Mouse (Mus musculus): ENCODE measurements around the gene Cd164l2.

The Cd164l2 gene

DNA sequence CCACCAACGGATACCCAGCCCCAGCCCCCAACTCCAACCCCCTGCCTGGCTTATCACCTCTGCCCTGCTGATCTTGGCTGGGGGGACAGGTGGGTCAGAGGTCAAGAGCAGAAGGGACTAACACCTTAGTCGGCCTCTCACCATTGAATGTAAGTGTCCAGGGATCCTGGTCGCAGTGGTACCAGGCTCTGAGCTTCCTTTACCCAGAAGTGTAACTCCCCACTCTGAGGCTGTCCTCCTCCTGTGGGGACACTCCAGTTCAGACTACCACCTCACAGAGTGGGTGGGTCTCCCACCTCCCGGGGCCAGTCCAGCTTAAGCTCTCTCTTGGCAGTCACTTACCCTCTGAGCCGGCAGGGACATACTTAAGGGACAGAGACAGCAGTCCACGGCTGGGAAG, 43.5 kb downstream of the Cd164l2 start:
- no peak for DNase-seq (ENCODE audit: extremely low spot score, low spot score)

DNA sequence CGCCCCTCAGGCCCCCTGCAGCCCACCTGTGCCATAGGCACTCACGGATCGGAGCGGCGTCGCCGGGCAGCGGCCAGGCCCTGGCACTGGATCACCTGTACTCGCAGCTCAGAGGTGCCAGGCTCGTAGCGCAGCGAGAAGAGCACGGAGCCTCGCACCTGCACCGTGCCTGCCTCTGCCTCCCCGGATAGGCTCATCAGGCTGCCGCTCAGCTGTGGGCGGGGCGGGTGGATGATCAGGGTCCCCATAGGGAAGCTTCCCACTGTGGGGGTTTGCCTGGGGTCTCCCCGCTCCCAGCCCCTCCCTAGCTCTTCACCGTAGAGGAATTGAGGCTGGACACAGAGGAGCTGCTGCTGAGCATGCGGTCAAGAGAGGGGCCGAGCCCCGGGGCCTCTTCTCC, 44.9 kb downstream of the Cd164l2 start:
- DNase-seq (ENCODE audit: extremely low spot score, low spot score): no peak

DNA sequence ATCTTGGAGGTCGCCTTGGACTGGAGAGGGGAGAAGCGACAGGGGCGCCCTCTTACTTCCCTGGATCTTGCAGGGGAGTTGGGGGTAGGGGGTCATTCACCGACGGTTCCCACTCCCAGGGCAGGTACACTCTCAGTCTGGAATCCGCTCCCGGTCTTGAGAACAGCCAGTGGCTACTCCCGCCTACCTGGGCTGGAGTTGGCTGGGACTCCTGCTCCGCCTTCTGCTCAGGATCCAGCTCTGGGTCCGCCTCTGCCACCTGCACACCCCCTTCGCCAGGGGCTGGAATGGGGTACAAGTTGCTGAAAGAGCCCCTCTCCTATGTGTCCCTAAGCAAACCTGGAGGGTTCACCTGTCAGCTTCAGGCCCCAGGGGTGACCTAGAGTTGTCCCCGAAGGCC, 45.3 kb downstream of the Cd164l2 start:
- DNase-seq (ENCODE audit: extremely low spot score, low spot score): no peak

DNA sequence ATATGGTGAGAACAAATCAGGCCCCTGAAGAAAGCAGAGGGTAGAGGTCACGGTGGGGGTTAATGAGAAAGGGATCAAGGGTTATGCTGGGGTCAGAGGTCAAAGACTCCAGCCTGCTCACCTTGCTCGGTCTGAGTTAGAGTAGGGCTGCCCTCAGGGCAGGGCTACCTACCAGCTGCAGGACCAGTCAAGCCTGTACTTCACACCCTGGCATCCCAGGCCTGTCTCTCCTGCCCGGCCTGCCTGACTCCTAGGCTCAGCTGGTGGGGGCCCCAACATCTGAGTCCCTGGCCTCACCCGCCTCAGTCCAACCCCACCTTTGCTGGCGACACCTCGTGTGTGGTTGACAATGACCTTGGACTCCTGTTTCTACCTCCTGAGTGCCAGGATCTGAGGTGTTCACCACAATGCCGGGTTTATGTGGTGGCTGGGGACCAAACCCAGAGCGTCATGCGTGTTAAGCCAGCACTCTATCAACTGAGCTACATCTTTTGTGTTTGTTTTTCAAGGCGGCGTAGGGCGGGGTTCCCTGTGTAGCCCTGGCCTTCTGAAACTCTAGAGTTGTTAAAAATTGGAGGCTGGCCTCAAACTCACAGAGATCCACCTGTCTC, 46.0 kb downstream of the Cd164l2 start:
- DNase-seq (ENCODE audit: extremely low spot score, low spot score): no peak

DNA sequence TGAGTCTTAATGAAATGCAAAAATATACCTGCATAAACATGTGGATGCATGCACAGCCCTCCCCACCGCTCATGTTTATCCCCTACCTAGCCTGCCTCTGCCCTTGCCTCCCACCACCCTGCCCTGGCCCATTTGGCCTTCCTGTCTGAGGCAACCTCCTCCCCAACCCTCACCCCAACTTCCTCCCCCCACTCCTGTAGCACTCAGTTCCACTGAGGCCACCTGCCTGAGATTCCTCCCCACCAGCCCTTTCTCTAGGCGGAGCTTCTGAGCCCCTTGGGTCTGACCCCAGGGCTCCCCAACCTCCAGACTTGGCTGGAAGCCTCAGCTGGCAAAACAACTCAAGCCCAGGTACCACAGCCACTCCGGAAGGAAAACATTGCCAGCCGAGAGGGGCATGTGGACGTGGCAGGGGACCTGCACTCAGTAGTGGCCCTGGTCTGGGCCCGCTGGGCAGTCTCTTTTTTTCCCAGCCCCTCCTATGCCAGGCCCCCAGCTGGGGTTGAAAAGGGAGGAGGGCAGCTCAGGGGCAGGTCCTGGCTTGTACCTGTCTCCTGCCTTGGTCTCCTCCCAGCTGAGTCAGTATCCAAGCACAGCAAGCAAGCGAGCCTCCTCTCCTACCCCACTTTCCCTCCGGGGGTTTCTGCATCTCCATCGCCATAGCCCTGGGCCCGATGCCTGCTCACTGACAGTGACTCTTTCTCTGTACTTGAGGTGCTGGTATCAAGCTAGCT, 49.9 kb downstream of the Cd164l2 start:
- DNase-seq (ENCODE audit: extremely low spot score, low spot score): no peak

DNA sequence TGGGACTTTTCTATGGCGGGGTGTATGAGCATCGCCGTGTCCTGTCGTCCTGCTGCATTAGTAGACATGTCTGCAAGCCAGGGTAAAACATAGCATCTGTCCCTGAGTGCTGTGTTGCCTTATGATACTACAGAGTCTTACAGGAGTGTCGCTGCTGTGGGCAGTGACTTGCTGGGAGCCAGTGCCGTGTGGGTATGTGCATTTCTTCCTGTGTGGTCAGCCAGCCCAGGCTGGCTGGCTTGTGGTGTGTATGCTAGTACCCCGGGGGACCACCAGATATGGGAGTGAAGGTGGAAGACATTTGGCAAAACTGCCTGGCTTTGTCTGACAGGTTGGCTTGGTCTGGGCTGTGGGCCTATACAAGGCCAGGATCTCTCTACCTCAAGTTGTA, 50.4 kb downstream of the Cd164l2 start:
- DNase-seq (ENCODE audit: extremely low spot score, low spot score): no peak

DNA sequence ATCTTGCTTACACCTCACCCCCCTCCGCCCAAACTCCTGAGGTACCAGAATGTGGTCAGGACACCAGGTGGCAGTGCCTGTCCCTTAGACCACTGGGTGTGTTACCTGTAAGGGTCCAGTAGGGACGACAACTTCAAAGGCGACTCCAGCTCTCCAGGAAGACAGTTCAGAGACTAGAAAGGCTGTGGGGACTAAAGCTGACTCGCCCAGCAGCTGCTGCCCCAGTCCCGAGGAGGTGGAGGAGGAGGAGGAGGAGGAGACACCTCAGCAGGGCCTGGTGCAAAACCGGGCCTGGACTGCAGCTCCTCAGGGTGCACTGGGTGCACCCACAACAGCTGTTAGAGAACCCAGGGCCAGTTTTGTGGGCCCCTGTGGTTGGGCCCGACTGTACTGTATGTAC, 51.0 kb downstream of the Cd164l2 start, which contains the start of gene Sytl1:
TSS of gene Sytl1 (minus strand) at position 232 of the 400 bp plus-strand sequence.
- no peak for DNase-seq (ENCODE audit: extremely low spot score, low spot score)

DNA sequence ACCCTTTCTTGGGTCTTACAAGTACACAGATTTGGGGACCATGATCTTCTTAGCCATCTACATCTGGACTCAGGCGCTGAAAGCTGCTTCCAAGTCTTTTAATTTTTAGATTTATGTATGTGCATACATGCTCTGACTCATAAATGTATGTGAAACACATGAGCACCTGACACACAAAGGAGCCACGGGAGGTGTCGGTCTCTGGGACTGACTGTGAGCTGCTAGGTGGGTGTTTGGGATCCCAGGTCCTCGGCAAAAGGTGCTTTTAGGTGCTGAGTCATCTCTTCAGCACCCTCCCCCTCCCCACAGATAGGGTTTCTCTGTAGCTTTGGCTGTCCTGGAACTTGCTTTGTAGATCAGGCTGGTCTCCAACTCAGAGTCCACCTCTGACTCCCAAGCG, 51.8 kb downstream of the Cd164l2 start:
- DNase-seq (ENCODE audit: extremely low spot score, low spot score): no peak

DNA sequence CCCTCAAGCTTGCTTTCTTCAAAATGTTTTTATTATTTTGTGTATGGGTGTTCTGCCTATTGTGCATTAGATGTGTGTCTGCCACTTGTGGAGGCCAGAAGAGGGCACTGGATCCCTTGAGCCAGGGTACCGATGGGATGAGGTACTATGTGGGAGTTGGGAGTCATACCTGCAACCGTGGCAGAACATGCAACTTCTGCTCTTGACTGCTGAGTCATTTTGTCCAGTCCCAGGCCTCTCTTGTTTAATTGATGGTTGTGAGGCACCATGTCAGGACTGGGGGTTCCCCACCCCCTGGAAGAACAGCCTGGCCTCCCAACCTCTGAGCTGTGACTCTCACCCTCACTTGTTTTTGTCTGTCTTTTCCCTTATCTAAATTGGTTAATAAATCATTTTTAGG, 52.6 kb downstream of the Cd164l2 start:
- DNase-seq (ENCODE audit: extremely low spot score, low spot score): no peak

DNA sequence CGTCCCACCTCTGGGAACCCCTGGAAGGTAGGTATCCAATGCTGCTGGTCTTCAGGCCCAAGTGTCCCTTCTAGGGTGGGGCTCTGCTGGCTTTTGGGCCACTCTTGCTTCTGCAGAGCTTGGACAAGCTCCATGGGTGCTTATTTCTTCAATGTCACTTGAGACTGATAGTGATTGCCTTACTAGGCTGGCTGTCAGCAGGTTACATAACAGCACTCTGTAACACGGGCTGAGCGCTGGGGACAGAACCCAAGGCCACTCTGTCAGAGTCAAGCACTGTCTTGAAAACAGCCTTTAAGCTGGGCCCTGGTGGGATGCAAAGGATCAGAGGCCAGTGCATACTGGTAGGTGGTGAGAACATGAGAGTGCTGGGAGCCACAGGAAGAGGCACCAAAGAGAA, 53.4 kb downstream of the Cd164l2 start:
- DNase-seq (ENCODE audit: extremely low spot score, low spot score): no peak

DNA sequence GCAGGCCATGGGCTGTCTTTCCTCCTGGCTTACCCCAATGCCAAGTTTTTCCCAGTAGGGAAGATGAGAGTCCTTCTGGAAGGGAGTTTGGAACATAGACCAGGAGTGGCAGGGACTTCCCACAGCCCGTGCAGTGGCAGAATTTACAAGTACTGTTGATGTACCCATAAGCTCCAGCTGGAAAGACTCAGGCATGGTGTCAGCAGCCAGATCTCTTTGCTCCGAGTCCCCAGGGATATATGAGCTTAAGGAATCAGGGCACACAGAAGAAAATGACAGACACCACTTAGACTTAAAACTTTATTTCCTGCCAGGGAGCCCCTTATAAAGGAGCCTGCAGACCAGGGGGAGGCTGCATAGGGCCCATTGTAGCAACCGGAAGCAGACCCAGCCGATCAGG, 53.8 kb downstream of the Cd164l2 start:
- DNase-seq (ENCODE audit: extremely low spot score, low spot score): no peak

DNA sequence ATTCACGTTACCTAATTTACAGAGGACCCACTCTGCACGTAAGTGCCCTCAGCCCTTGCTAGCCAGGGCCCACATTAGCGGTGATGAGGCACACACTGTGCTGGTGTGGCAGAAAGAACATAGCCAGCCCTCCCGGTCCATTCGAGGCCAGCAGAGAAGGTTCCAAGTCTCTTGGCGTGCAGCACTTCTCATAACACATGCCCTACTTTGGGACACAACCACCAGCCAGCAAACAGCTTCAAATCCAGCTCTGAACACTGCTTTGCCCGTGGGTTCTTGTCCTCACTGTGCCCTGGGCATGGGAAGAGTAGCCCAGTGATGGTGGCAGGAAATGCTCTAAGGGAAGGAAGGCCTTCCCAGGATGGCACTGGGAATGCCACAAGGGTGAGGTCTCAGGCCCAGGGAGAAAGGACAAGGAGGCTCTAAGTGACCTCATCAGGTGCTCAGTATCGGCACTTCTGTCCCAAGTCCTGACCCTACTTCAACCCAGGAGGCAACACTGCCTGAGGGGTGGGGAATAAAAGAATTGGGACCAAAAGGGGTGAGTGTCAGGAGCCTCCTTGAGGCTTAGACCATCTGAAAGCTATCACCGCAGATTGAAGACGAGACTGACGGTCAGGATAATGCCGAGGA, 54.4 kb downstream of the Cd164l2 start:
- DNase-seq (ENCODE audit: extremely low spot score, low spot score): no peak

DNA sequence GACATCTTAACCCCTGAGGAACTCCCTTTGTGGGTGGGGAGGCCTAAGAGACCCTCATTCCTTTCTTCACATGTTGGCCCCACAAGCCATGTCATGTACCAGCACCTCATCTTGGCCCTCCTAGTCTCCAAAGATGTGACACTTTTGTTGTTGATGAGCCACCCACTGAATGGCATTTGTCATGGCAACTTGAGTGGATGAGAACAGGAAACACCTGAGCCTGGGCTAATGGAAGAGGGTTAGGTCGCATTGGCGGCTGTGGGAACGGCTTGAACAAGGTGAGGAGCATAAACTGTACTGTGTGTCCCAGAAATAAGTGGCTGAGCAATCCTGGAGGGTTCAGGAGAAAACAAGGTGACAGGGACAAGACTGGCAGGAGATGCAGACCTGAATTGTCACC, 57.0 kb downstream of the Cd164l2 start:
- no peak for DNase-seq (ENCODE audit: extremely low spot score, low spot score)

DNA sequence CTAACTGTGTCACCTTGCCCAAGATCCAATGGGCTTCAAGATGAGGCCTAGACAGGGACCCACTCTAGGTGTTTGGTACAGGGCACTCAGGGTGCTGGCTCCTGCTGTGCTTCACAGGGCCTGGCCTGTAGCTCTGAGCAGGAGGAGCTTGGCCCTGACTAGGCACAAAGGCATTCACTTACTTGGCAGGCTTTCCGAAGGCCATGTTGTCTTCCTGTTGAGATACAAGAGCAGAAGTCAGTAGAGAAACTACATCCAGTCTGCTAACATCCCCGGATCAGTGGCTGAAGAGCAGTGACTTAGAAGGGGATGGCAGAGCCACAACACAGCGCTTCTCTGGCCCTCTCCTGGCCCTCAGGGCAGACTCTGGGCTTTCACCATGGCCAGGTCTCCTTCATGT, 57.7 kb downstream of the Cd164l2 start:
- no peak for DNase-seq (ENCODE audit: extremely low spot score, low spot score)

DNA sequence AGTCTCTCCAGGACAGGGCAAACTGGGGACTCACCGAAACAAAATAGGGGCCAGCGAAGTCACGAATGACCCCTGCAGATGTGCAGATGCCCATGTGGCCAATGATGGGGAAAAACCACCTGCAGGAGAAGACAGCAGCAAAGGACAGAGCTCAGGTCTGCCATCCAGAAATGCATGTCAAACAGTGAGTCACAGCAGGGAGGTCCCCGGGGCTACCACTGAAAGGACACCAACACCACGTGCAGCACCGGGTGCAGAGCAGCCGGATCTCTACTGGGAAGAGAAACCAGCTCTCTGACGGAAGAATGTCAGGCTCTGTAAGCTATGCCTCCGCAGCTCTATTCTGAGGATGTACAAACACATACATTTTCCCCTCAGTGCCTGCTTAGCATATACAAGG, 59.0 kb downstream of the Cd164l2 start:
- no peak for DNase-seq (ENCODE audit: extremely low spot score, low spot score)
